In genomic region chr16:85604089-85604488, GRCm38 (mm10) we compare ENCODE assay signal across 27 mouse cellular contexts. TPM values are rescaled to one million over a fixed set of nuclear protein-coding genes. Genes with fewer than 3 reads are reported as not detected.
DNase-seq lines count a peak whose midpoint lies in the region; ATAC-seq lines count a peak whose summit lies in the region.
"Had no signal": no experiment of that assay in that cellular context is flagged by ENCODE, and none has a peak within 500 bp of the region (broad histone marks: within the 10 kb centered on the region; RNA-seq: fewer than 3 reads in every experiment).

No protein-coding gene starts in this region.

- no peak overlapping the region for H3K27ac ChIP-seq in forebrain, embryonic 13.5 days
- H3K27ac ChIP-seq in forebrain, embryonic 16.5 days (ENCODE audit: low read length) = no peak overlapping the region
- H3K27ac ChIP-seq in hindbrain, embryonic 16.5 days (ENCODE audit: low read depth, low read length) = no peak overlapping the region
- H3K27ac ChIP-seq in hindbrain, embryonic 13.5 days = no peak overlapping the region
- H3K27ac ChIP-seq in midbrain, embryonic 13.5 days = no peak overlapping the region
- H3K27ac ChIP-seq in midbrain, embryonic 10.5 days (replicated peaks) = no peak overlapping the region
- H3K27ac ChIP-seq in limb, embryonic 15.5 days = no peak overlapping the region
- H3K27ac ChIP-seq: heart, adult 2 months; liver, embryonic 14.5 days; neural tube, embryonic 15.5 days; stomach, embryonic 15.5 days had no signal

- H3K9me3 ChIP-seq in forebrain, embryonic 13.5 days (replicated peaks) = no peaks in the 10 kb centered on the region
- H3K9me3 ChIP-seq in forebrain, embryonic 16.5 days (ENCODE audit: control insufficient read depth, low read length) = no peaks in the 10 kb centered on the region
- H3K9me3 ChIP-seq in hindbrain, embryonic 16.5 days (ENCODE audit: control insufficient read depth, low read length) = no peaks in the 10 kb centered on the region
- no peaks in the 10 kb centered on the region for H3K9me3 ChIP-seq in hindbrain, embryonic 13.5 days
- no peaks in the 10 kb centered on the region for H3K9me3 ChIP-seq in midbrain, embryonic 13.5 days
- H3K9me3 ChIP-seq in midbrain, embryonic 10.5 days (replicated peaks) = no peaks in the 10 kb centered on the region
- H3K9me3 ChIP-seq in limb, embryonic 15.5 days = no peaks in the 10 kb centered on the region
- H3K9me3 ChIP-seq: neural tube, embryonic 15.5 days; stomach, embryonic 15.5 days had no signal

- H3K4me3 ChIP-seq in forebrain, embryonic 13.5 days = no peak overlapping the region
- no peak overlapping the region for H3K4me3 ChIP-seq in forebrain, embryonic 16.5 days (replicated peaks; ENCODE audit: low read length)
- H3K4me3 ChIP-seq in hindbrain, embryonic 16.5 days (ENCODE audit: low read length) = no peak overlapping the region
- H3K4me3 ChIP-seq in hindbrain, embryonic 13.5 days = no peak overlapping the region
- H3K4me3 ChIP-seq in midbrain, embryonic 13.5 days (replicated peaks) = no peak overlapping the region
- no peak overlapping the region for H3K4me3 ChIP-seq in midbrain, embryonic 10.5 days
- no peak overlapping the region for H3K4me3 ChIP-seq in limb, embryonic 15.5 days
- H3K4me3 ChIP-seq: heart, adult 2 months; neural tube, embryonic 15.5 days; stomach, embryonic 15.5 days had no signal

- no peak overlapping the region for H3K4me2 ChIP-seq in forebrain, embryonic 13.5 days
- H3K4me2 ChIP-seq in forebrain, embryonic 16.5 days (ENCODE audit: low read length) = no peak overlapping the region
- H3K4me2 ChIP-seq in hindbrain, embryonic 16.5 days (ENCODE audit: low read length) = no peak overlapping the region
- H3K4me2 ChIP-seq in hindbrain, embryonic 13.5 days = no peak overlapping the region
- H3K4me2 ChIP-seq in midbrain, embryonic 13.5 days (replicated peaks) = no peak overlapping the region
- no peak overlapping the region for H3K4me2 ChIP-seq in limb, embryonic 15.5 days
- H3K4me2 ChIP-seq: lung, embryonic 14.5 days; neural tube, embryonic 15.5 days; stomach, embryonic 15.5 days had no signal

- DNase-seq in midbrain, embryonic 10.5 days (ENCODE audit: low spot score) = no peak
- no peak for DNase-seq in spleen, adult 18-20 months
- DNase-seq: adrenal gland, postnatal 36 days; cerebellum, adult 9-11 months; gastrocnemius, postnatal 25 days; heart, adult 2 months; heart, postnatal 4 days; kidney, adult 2 months; kidney, postnatal 10 days; left cerebral cortex, postnatal 4 days; lung, embryonic 14.5 days; lung, postnatal 36 days; right cerebral cortex, adult 18-20 months; right cerebral cortex, postnatal 4 days; thymus, adult 2 months; thymus, postnatal 4 days had no signal

- no peaks in the 10 kb centered on the region for H3K4me1 ChIP-seq in forebrain, embryonic 13.5 days
- H3K4me1 ChIP-seq in forebrain, embryonic 16.5 days (replicated peaks; ENCODE audit: control insufficient read depth, insufficient read depth, low read length) = no peaks in the 10 kb centered on the region
- H3K4me1 ChIP-seq in hindbrain, embryonic 16.5 days (ENCODE audit: control insufficient read depth, insufficient read depth, low read depth, low read length) = no peaks in the 10 kb centered on the region
- H3K4me1 ChIP-seq in hindbrain, embryonic 13.5 days (replicated peaks) = no peaks in the 10 kb centered on the region
- no peaks in the 10 kb centered on the region for H3K4me1 ChIP-seq in midbrain, embryonic 13.5 days (replicated peaks)
- no peaks in the 10 kb centered on the region for H3K4me1 ChIP-seq in midbrain, embryonic 10.5 days
- H3K4me1 ChIP-seq in limb, embryonic 15.5 days = no peaks in the 10 kb centered on the region
- H3K4me1 ChIP-seq: neural tube, embryonic 15.5 days; stomach, embryonic 15.5 days had no signal

- H3K27me3 ChIP-seq in forebrain, embryonic 13.5 days = no peaks in the 10 kb centered on the region
- no peaks in the 10 kb centered on the region for H3K27me3 ChIP-seq in forebrain, embryonic 16.5 days (replicated peaks; ENCODE audit: control insufficient read depth, insufficient read depth, low read length)
- H3K27me3 ChIP-seq in hindbrain, embryonic 16.5 days (replicated peaks; ENCODE audit: control insufficient read depth, insufficient read depth, low read length) = no peaks in the 10 kb centered on the region
- no peaks in the 10 kb centered on the region for H3K27me3 ChIP-seq in hindbrain, embryonic 13.5 days
- H3K27me3 ChIP-seq in midbrain, embryonic 13.5 days = no peaks in the 10 kb centered on the region
- no peaks in the 10 kb centered on the region for H3K27me3 ChIP-seq in midbrain, embryonic 10.5 days (ENCODE audit: low read depth, poor library complexity, severe bottlenecking)
- H3K27me3 ChIP-seq in limb, embryonic 15.5 days = no peaks in the 10 kb centered on the region
- H3K27me3 ChIP-seq: neural tube, embryonic 15.5 days; Patski; stomach, embryonic 15.5 days had no signal

- 0 out of 2 replicates have a peak, but pooled peaks have one; percentile 38 for ATAC-seq in forebrain, embryonic 13.5 days
- no peak for ATAC-seq in forebrain, embryonic 16.5 days
- 0 out of 2 replicates have a peak, but pooled peaks have one; percentile 24 for ATAC-seq in hindbrain, embryonic 16.5 days
- ATAC-seq in hindbrain, embryonic 13.5 days (ENCODE audit: low FRiP score) = no peak
- ATAC-seq in midbrain, embryonic 13.5 days = peak; percentile 34; the same call in 1 of the 2 replicates
- 0 out of 2 replicates have a peak, but pooled peaks have one; percentile 61 for ATAC-seq in limb, embryonic 15.5 days (ENCODE audit: insufficient number of reproducible peaks, low FRiP score, low TSS enrichment, low read depth)
- ATAC-seq: inflammation-experienced regulatory T-cells, adult 6 months; Patski had no signal

- whole genome bisulfite sequencing in forebrain, embryonic 13.5 days = 75% methylated on average over 2 of the region's 2 CpGs
- WGBS in forebrain, embryonic 16.5 days = 79% methylated on average over 2 of the region's 2 CpGs
- 76% methylated on average over 2 of the region's 2 CpGs for WGBS in hindbrain, embryonic 16.5 days
- 89% methylated on average over 2 of the region's 2 CpGs for WGBS in hindbrain, embryonic 13.5 days
- 84% methylated on average over 2 of the region's 2 CpGs for whole genome bisulfite sequencing in midbrain, embryonic 13.5 days
- 80% methylated on average over 2 of the region's 2 CpGs for WGBS in midbrain, embryonic 10.5 days
- 80% methylated on average over 2 of the region's 2 CpGs for WGBS in limb, embryonic 15.5 days

- H3K9ac ChIP-seq in forebrain, embryonic 13.5 days = no peak overlapping the region
- no peak overlapping the region for H3K9ac ChIP-seq in forebrain, embryonic 16.5 days (replicated peaks; ENCODE audit: low read depth, low read length)
- H3K9ac ChIP-seq in hindbrain, embryonic 16.5 days (ENCODE audit: low read depth, low read length) = no peak overlapping the region
- no peak overlapping the region for H3K9ac ChIP-seq in hindbrain, embryonic 13.5 days
- no peak overlapping the region for H3K9ac ChIP-seq in midbrain, embryonic 13.5 days (replicated peaks)
- no peak overlapping the region for H3K9ac ChIP-seq in limb, embryonic 15.5 days
- H3K9ac ChIP-seq: liver, embryonic 14.5 days; lung, embryonic 14.5 days; neural tube, embryonic 15.5 days; stomach, embryonic 15.5 days had no signal

- H3K36me3 ChIP-seq in forebrain, embryonic 13.5 days (ENCODE audit: poor library complexity, severe bottlenecking) = no peaks in the 10 kb centered on the region
- no peaks in the 10 kb centered on the region for H3K36me3 ChIP-seq in forebrain, embryonic 16.5 days (ENCODE audit: control insufficient read depth, insufficient read depth)
- no peaks in the 10 kb centered on the region for H3K36me3 ChIP-seq in hindbrain, embryonic 16.5 days (ENCODE audit: control insufficient read depth, insufficient read depth, low read length)
- H3K36me3 ChIP-seq in hindbrain, embryonic 13.5 days = no peaks in the 10 kb centered on the region
- H3K36me3 ChIP-seq in midbrain, embryonic 13.5 days = no peaks in the 10 kb centered on the region
- no peaks in the 10 kb centered on the region for H3K36me3 ChIP-seq in midbrain, embryonic 10.5 days
- no peaks in the 10 kb centered on the region for H3K36me3 ChIP-seq in limb, embryonic 15.5 days
- H3K36me3 ChIP-seq: neural tube, embryonic 15.5 days; stomach, embryonic 15.5 days had no signal

RNA-seq across cellular contexts. Expression of gene Cyyr1, which starts 50.9 kb away (rescaled TPM):
- polyA plus RNA-seq in forebrain, embryonic 13.5 days (2015; fragmentation: Nextera tagmentation; extraction: Ambion mirVana) = 2.1 and 2.5 TPM in 2 replicates
- polyA plus RNA-seq in forebrain, embryonic 16.5 days (2015; fragmentation: Nextera tagmentation; extraction: Ambion mirVana) = 2.5 and 2.6 TPM in 2 replicates
- polyA plus RNA-seq in hindbrain, embryonic 16.5 days (2015; fragmentation: Nextera tagmentation; extraction: Ambion mirVana) = 2.7 and 3.0 TPM in 2 replicates
- polyA plus RNA-seq in hindbrain, embryonic 13.5 days (2015; fragmentation: Nextera tagmentation; extraction: Ambion mirVana) = 3.2 and 3.4 TPM in 2 replicates
- 2.6 and 3.2 TPM in 2 replicates for polyA plus RNA-seq in midbrain, embryonic 13.5 days (2015; fragmentation: Nextera tagmentation; extraction: Ambion mirVana)
- polyA plus RNA-seq in midbrain, embryonic 10.5 days (2016; fragmentation: Nextera tagmentation; extraction: Ambion mirVana) = 4.9 and 5.1 TPM in 2 replicates
- polyA plus RNA-seq in limb, embryonic 15.5 days (2015; fragmentation: Nextera tagmentation; extraction: Ambion mirVana) = 3.7 and 3.9 TPM in 2 replicates
- polyA plus RNA-seq: Patski had no signal

Comparison
In these comparisons a context has a peak if more than half of its experiments do, and no peak if none do; other contexts are left out.
1. ATAC-seq: peak in forebrain, embryonic 13.5 days (single experiment), hindbrain, embryonic 16.5 days (single experiment), midbrain, embryonic 13.5 days (single experiment) and limb, embryonic 15.5 days (single experiment); none in forebrain, embryonic 16.5 days (single experiment) and hindbrain, embryonic 13.5 days (single experiment).